Mouse (Mus musculus) embryonic facial prominence, embryonic 12.5 days (tissue): ENCODE measurements around the gene Zfp428. TPM values are rescaled to one million over a fixed set of nuclear protein-coding genes. Genes with fewer than 3 reads are reported as not detected.
A peak's percentile ranks its signal among the peaks of the same experiment; 100 is the strongest.

ENCODE experiments used
- ATAC-seq: fragments of 200-750 bp; cut with Nextera tagmentation; 2 replicates; pipeline ENCODE4 v1.8.0; 2017; ENCODE audit not compliant: insufficient number of reproducible peaks, insufficient read depth, low FRiP score, low TSS enrichment
- H3K27ac ChIP-seq: fragments of 300-500 bp; sonication (generic); 2 replicates; pipeline ENCODE4 v1.5.1; 2016; ENCODE audit warnings: mild to moderate bottlenecking
- H3K27me3 ChIP-seq: fragments of 300-500 bp; sonication (generic); 2 replicates; pipeline ENCODE4 v1.6.1; 2016; ENCODE audit warnings: mild to moderate bottlenecking, moderate library complexity
- H3K36me3 ChIP-seq: fragments of 300-500 bp; sonication (generic); 2 replicates; pipeline ENCODE4 v1.6.1; 2016; ENCODE audit warnings: mild to moderate bottlenecking
- H3K4me1 ChIP-seq: fragments of 300-500 bp; sonication (generic); 2 replicates; pipeline ENCODE4 v1.6.1; 2016
- H3K4me2 ChIP-seq: fragments of 300-500 bp; sonication (generic); replicated peaks from 2 replicates; pipeline ENCODE4 v1.6.1; 2016; ENCODE audit warnings: mild to moderate bottlenecking, moderate library complexity
- H3K4me3 ChIP-seq: fragments of 300-500 bp; sonication (generic); 2 replicates; pipeline ENCODE4 v1.5.1; 2016; ENCODE audit warnings: mild to moderate bottlenecking
- H3K9ac ChIP-seq: fragments of 300-500 bp; sonication (generic); 2 replicates; pipeline ENCODE4 v1.6.1; 2016; ENCODE audit warnings: mild to moderate bottlenecking, moderate library complexity
- H3K9me3 ChIP-seq: fragments of 300-500 bp; sonication (generic); 2 replicates; pipeline ENCODE4 v1.6.1; 2016; ENCODE audit warnings: mild to moderate bottlenecking, moderate library complexity
- WGBS: fragments of 180-500 bp; shearing (Covaris S2); methylation state at CpG from one replicate; pipeline ENCODE4 v1.1.7; 2016; 5-methylcytosine and 5-hydroxymethylcytosine counted together
- polyA plus RNA-seq: library from polyadenylated mRNA; unstranded; fragments of >200 nt; fragmentation: Nextera tagmentation; extraction: Ambion mirVana; gene quantifications from 2 replicates; pipeline ENCODE4 v1.2.1, GENCODE M21; 2016

Zfp428 gene
- polyA plus RNA-seq, 1 experiment from 2014 or later, result 100 TPM

DNA sequence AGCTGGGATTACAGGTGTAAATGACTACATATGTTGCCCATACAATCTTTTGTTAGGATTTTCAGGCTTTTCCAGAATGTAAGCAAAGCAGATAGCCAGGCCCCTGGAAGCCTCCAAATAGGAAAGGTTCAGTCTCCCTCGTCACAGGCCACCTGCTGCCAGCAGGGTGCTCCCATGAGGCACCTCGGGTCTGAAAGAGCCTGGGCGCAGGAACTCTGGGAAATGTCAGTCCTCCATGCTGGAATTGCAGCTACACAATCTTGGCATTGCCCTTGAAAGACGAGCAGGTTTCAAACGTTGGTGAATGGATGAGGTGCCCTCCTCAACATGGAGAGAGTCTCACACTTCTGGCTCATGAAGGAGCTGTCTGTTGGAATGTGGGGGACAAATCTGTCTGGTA lies 31.3 kb downstream of the Zfp428 start:
- Histone ChIP-seq H3K9me3 (0 out of 2 replicates have a peak, but pooled peaks cover 5% of the 10 kb centered on the region), H3K4me1 (peaks cover 12% of the 10 kb centered on the region), H3K4me3 (no peak overlapping the region), H3K9ac (no peak overlapping the region), H3K36me3 (peaks cover 32% of the 10 kb centered on the region), H3K27me3 (peaks cover 11% of the 10 kb centered on the region), H3K27ac (no peak overlapping the region), H3K4me2 (no peak overlapping the region)
- 51% methylated on average over 5 of the region's 5 CpGs for WGBS
- no peak for ATAC-seq

DNA sequence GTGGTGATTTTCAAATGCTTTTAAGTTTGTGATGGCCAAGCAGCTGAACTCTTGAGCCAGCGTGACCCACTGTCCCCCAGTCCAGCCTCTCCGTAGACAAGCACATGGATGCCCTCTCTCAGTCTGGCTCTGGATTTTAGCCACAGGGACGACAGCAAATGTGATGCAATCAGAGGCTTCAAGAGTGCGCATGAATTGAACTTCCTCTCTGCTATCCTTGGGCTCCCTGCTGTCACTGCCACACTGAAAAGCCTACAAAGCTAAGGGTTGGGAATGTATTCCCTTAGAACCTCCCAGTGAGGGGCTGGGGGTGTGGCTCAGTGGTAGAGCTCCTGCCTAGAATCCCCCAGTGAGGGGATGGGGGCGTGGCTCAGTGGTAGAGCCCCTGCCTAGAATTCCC lies 31.9 kb downstream of the Zfp428 start:
- no peak overlapping the region for H3K9ac ChIP-seq

DNA sequence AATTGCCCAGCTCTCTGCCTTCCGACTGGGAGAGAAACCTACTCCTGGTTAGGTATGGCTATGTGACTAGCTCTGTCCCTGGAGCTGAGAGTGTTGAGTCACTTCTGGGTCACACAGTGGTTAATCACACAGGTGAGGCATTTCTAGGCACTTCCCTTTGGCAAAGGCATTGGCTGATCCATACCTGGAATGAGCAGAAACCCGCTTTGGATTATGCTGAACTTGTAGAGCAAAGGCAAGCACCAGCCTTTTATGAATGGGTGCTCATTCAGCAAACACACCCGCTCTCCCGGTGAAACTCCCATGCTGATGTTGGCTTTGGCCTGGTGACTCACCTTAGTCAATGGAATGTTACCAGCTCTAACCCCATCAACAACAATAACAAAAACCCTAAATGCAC lies 32.9 kb downstream of the Zfp428 start:
- H3K36me3 ChIP-seq, result peaks cover 18% of the 10 kb centered on the region
- no peak overlapping the region for H3K4me2 ChIP-seq
- H3K4me1 ChIP-seq, result no peaks in the 10 kb centered on the region
- H3K27ac ChIP-seq, result no peak overlapping the region
- no peak overlapping the region for H3K4me3 ChIP-seq
- no peak for ATAC-seq
- no peak overlapping the region for H3K9ac ChIP-seq
- 0 out of 2 replicates have a peak, but pooled peaks cover 5% of the 10 kb centered on the region for H3K9me3 ChIP-seq
- whole genome bisulfite sequencing, result 93% methylated on average over 4 of the region's 4 CpGs
- H3K27me3 ChIP-seq, result no peaks in the 10 kb centered on the region

More for the DNA sequence above, 31.9 kb downstream of the Zfp428 start:
- WGBS, result 78% methylated on average over 5 of the region's 5 CpGs
- ATAC-seq, result no peak
- Histone ChIP-seq H3K4me3 (no peak overlapping the region), H3K27ac (no peak overlapping the region), H3K4me1 (peaks cover 6% of the 10 kb centered on the region), H3K9me3 (0 out of 2 replicates have a peak, but pooled peaks cover 5% of the 10 kb centered on the region), H3K4me2 (no peak overlapping the region), H3K36me3 (peaks cover 27% of the 10 kb centered on the region), H3K27me3 (peaks cover 6% of the 10 kb centered on the region)

DNA sequence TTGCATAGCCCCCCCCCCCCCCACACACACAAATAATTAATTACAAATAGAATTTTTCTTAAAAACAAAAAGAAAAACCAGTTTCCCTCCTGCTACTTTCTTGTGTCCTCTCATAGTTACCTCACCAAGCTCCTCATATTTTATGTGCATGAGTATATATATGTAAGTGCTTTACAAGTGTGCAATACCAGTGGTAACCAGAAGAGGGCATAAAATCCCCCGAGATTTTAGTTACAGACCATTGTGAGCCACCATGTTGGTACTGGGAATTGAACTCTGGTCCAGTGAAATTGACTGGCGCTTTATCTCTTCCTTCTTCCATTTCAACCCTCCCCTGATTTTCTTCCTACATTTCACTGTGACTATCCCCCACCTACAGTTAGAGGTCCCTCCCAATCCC lies 37.7 kb downstream of the Zfp428 start:
- H3K9ac ChIP-seq, result no peak overlapping the region
- ATAC-seq, result no peak
- 75% methylated on average over 2 of the region's 2 CpGs for WGBS
- no peak overlapping the region for H3K4me2 ChIP-seq
- peaks cover 15% of the 10 kb centered on the region for H3K36me3 ChIP-seq
- H3K4me1 ChIP-seq, result peaks cover 11% of the 10 kb centered on the region
- no peaks in the 10 kb centered on the region for H3K27me3 ChIP-seq
- no peak overlapping the region for H3K27ac ChIP-seq
- H3K9me3 ChIP-seq, result no peaks in the 10 kb centered on the region
- no peak overlapping the region for H3K4me3 ChIP-seq

DNA sequence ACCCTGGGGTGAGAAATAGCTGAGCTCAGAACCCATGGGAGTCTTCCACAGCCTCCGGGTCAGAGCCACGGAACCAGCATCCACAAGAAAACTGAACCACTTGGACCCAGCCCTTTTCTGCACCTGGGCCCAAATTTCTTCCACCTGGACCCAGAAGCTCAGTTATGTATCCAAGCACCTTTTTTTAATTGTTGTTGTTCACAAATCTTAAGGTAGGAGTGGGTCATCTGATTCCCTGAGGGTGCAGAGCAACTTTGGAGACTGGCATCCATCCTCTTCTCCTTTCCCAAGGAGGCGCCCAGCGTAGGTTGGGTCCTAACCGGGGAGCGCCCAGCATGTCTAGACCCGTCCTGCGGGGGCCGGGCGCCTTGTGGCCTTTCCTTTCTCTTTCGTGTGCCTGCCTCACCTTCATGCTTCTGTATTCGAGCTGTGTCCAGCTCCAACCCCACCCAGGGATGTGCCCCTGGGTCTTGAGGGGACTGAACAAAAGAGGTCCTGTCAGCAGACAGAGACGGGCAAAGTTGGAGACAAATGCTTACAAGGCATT lies 39.3 kb downstream of the Zfp428 start, which contains the start of the genes Pinlyp and Xrcc1:
Gene Pinlyp, minus strand, starts transcription at position 51 of the 547 bp plus-strand sequence.
Gene Xrcc1, plus strand, starts transcription at position 222 of the 547 bp plus-strand sequence.
- no peaks in the 10 kb centered on the region for H3K9me3 ChIP-seq
- WGBS, result 34% methylated on average over 13 of the region's 13 CpGs
- H3K9ac ChIP-seq, result peak within 1 kb of the TSS; percentile 72
- H3K27me3 ChIP-seq, result no peaks in the 10 kb centered on the region
- H3K4me2 ChIP-seq, result peak within 1 kb of the TSS; percentile 83
- peak within 1 kb of the TSS; percentile 80 for H3K4me3 ChIP-seq
- H3K27ac ChIP-seq, result peak within 1 kb of the TSS; percentile 80
- H3K36me3 ChIP-seq, result peaks cover 30% of the 10 kb centered on the region
- H3K4me1 ChIP-seq, result peaks cover 11% of the 10 kb centered on the region
- ATAC-seq, result no peak

DNA sequence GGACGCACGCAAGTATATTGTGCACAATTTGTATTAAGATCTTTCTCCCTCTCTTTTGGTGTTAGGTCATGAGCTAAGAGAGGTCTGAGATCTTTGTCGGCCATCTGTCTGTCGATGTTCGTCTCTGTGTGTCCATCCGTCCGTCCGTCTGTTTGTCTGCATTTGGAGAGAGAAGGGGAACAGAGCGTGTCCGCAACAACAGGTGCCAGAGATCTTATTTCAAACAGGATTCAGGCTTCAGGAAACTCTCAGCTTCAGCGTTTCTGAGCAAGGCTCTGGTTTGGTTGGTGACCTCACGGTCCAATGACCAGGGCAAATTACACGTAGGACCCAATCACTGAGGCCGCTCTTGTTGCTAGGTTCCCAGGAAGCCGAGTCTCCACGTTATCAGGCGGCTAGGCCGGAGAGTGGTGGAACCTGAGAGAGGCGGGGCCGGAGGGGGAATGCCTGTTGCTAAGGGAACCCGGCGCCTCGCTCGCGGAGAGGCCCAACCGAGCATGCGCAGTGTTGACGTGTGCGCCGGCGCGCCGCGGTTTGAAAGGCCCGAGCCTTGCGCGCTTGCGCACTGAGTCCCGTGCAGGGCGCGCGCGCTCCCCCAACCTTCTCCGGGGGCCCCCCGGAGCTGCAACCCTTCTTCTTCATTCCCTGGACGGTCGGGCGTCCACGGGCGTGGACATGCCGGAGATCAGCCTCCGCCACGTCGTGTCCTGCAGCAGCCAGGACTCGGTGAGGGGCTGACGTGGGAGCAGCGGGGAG lies 40.0 kb downstream of the Zfp428 start:
- Histone ChIP-seq H3K27me3 (no peaks in the 10 kb centered on the region), H3K4me2 (peak overlapping the region; percentile 83), H3K9me3 (no peaks in the 10 kb centered on the region), H3K4me1 (peaks cover 11% of the 10 kb centered on the region), H3K4me3 (peak overlapping the region; percentile 80), H3K36me3 (peaks cover 34% of the 10 kb centered on the region), H3K27ac (peak overlapping the region; percentile 80), H3K9ac (peak overlapping the region; percentile 72)
- 1% methylated on average over 57 of the region's 57 CpGs for WGBS
- ATAC-seq, result peak; percentile 97

DNA sequence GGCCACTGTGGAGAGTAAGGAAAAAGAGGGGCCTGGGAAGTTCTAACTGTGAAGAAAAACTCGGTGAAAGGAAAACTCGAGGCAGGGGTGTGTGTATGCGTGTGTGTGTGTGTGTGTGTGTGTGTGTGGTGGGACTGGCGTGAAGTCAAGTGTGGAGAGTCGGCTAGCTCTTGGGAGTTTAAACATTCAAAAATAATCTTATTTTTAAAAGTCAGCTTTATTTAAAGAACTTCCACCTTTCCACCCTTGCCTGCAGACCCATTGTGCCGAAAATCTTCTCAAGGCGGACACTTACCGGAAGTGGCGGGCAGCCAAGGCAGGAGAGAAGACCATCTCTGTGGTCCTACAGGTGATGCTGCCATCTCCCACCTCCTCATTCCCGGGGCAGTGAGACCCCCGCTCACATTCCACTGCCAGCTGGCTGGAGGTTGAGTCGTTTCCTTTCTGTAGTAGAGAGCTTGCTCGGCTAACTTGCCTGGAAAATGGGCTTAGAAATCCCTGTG lies 40.8 kb downstream of the Zfp428 start:
- 31% methylated on average over 13 of the region's 13 CpGs for WGBS
- peak overlapping the region; percentile 70; the same call in 1 of the 2 replicates for H3K27ac ChIP-seq

DNA sequence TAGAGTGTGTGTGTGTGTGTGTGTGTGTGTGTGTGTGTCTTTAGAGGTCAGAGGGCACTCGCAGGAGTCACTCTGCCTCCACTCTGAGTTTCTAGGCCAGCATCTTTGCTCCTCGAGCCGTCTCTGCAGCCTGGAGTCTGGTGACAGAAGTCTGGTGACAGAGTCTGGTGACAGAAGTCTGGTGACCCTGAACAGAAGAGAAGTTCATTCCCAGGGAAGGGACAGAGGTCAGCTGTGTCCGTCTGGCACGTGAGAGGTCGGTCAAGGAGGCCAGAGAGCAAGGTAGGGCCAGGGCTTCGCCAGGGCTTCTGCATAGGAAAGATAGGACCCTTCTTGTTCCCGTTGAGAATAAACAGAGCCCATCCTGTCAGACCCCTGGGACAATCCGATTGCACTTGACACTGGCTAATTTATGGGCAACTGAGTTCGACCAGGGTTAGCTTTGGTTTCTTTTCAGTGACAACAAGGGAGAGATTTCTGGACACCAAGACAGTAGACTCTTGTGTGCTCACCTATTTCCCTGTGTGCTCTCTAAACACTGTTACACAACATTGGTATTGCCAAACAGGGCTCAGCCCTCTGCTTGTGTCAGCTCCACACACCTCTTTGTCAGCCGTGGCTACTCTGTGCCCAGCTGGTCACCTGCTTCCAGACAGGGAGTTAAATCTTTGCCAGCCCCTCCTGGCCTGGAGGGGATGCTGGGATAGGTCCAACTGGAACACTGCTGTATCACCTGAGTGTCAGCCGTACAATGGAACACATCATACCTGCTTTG lies 45.4 kb downstream of the Zfp428 start:
- no peak overlapping the region for H3K4me2 ChIP-seq
- no peak overlapping the region for H3K4me3 ChIP-seq
- no peaks in the 10 kb centered on the region for H3K9me3 ChIP-seq
- ATAC-seq, result no peak
- no peak overlapping the region for H3K9ac ChIP-seq
- peaks cover 6% of the 10 kb centered on the region for H3K4me1 ChIP-seq
- no peak overlapping the region for H3K27ac ChIP-seq
- H3K27me3 ChIP-seq, result no peaks in the 10 kb centered on the region
- WGBS, result 89% methylated on average over 12 of the region's 12 CpGs
- H3K36me3 ChIP-seq, result peaks cover 75% of the 10 kb centered on the region

More for the DNA sequence above, 40.8 kb downstream of the Zfp428 start:
- Histone ChIP-seq H3K9me3 (no peaks in the 10 kb centered on the region), H3K36me3 (peaks cover 42% of the 10 kb centered on the region), H3K4me2 (peak overlapping the region; percentile 83), H3K4me3 (peak overlapping the region; percentile 80), H3K4me1 (peaks cover 11% of the 10 kb centered on the region), H3K27me3 (no peaks in the 10 kb centered on the region), H3K9ac (peak overlapping the region; percentile 72)
- no peak for ATAC-seq

DNA sequence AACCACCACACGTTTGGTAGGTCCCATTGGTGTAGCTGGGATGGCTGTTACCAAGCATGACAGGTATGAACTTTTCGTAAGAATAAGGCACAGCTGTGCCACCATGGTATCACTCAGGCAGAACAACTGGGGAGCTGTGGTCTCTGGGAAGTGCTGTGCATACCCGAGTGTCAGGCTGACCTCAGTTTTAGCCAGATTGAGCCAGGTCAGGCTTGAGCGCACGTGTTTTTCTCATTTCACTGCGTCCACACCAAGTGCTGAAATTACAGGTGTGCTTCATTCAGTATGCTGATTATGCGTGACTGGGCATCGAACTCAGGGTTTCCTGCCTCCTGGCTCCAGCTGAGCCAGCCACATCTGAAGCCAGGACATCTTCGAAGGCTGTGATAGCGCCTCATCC lies 49.0 kb downstream of the Zfp428 start:
- no peak overlapping the region for H3K4me3 ChIP-seq

DNA sequence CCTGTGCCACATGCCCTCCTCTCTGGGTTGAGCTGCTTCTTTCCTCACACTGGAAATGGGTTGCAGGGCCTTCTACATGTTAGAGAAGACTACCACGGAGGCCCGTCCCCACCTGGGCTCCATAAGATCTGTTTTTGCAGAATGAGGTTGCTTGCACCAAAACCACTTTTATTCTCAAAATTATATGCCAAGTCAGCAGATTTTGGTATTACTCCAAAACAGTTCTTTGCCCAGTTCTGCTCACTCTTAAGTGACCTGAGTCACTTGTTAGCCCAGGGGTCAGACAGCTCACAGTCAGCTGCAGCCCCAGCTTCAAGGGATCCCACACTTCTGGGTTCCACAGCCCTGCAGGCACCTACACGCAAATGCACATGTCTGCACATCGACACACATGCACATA lies 54.6 kb downstream of the Zfp428 start:
- Histone ChIP-seq H3K4me1 (no peaks in the 10 kb centered on the region), H3K9me3 (no peaks in the 10 kb centered on the region), H3K4me3 (no peak overlapping the region), H3K27ac (no peak overlapping the region), H3K9ac (no peak overlapping the region), H3K4me2 (no peak overlapping the region), H3K36me3 (peaks cover 58% of the 10 kb centered on the region), H3K27me3 (no peaks in the 10 kb centered on the region)
- WGBS, result 90% methylated on average over 4 of the region's 4 CpGs
- no peak for ATAC-seq

More for the DNA sequence above, 49.0 kb downstream of the Zfp428 start:
- Histone ChIP-seq H3K4me2 (no peak overlapping the region), H3K9ac (no peak overlapping the region), H3K27me3 (no peaks in the 10 kb centered on the region), H3K9me3 (no peaks in the 10 kb centered on the region), H3K27ac (no peak overlapping the region), H3K36me3 (peaks cover 71% of the 10 kb centered on the region), H3K4me1 (no peaks in the 10 kb centered on the region)
- no peak for ATAC-seq
- WGBS, result 89% methylated on average over 10 of the region's 10 CpGs

DNA sequence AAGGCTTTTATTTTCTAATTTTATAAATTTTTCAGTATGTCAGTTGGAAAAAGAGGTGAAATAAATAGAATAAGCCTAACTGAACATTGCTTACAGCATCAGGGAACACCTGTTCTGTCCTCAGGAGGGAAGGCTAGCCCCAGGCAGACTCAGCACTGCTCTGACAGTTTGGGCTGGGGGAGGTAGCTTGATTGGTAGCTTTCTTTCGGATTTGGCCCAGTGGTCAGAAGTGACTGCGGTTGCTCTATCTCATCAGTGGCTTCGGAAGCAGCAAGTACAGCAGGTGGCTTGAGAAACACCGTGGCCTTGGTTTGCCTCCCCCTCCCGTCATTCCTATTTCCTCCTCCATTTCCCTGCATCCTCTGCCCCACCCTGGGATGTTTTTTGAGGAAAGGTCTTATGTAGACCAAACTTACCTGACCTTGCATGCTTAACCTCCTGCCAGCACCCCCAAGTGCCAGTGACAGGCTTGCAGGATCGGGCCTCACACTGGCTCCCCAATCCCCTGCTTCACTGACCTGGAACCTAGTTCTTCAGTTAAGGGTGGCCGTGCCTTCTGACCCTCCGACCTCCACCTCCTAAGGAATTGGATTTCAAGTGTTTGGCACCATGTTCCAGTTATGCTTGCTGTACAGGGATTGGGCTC lies 56.5 kb downstream of the Zfp428 start:
- peaks cover 72% of the 10 kb centered on the region for H3K36me3 ChIP-seq
- H3K27ac ChIP-seq, result no peak overlapping the region
- no peak overlapping the region for H3K9ac ChIP-seq
- no peaks in the 10 kb centered on the region for H3K9me3 ChIP-seq
- H3K27me3 ChIP-seq, result no peaks in the 10 kb centered on the region
- WGBS, result 84% methylated on average over 8 of the region's 8 CpGs
- ATAC-seq, result no peak
- H3K4me1 ChIP-seq, result no peaks in the 10 kb centered on the region
- H3K4me3 ChIP-seq, result no peak overlapping the region
- H3K4me2 ChIP-seq, result no peak overlapping the region
